ENCODE assay signal across 8 mouse cellular contexts in genomic region chr9:115049981-115050720, GRCm38 (mm10).
A peak's percentile ranks its signal among the peaks of the same experiment; 100 is the strongest.
DNase-seq lines count a peak whose midpoint lies in the region; ATAC-seq lines count a peak whose summit lies in the region.

No protein-coding gene starts in this region.

- 88% methylated on average over 13 of the region's 13 CpGs for WGBS in forebrain, embryonic 11.5 days

- no peaks in the 10 kb centered on the region for H3K36me3 ChIP-seq in forebrain, embryonic 11.5 days (ENCODE audit: control insufficient read depth, insufficient read depth, low read length)

- H3K4me3 ChIP-seq in forebrain, embryonic 11.5 days (ENCODE audit: low read depth, low read length) = no peak overlapping the region

- H3K27me3 ChIP-seq in forebrain, embryonic 11.5 days (ENCODE audit: control insufficient read depth, insufficient read depth, low read length) = no peaks in the 10 kb centered on the region

- no peaks in the 10 kb centered on the region for H3K9me3 ChIP-seq in forebrain, embryonic 11.5 days (ENCODE audit: control insufficient read depth, low read length)

- peak; percentile 25 for DNase-seq in cerebellum, adult 11-12 months
- no peak for DNase-seq in cerebellum, adult 11 months
- peak; percentile 8 for DNase-seq in urinary bladder, postnatal 25 days (ENCODE audit: low spot score)
- no peak for DNase-seq in urinary bladder, postnatal 10 days (ENCODE audit: low spot score)
- peak; percentile 71 for DNase-seq in kidney, postnatal 10 days
- DNase-seq in embryo, embryonic 10.5 days (ENCODE audit: low spot score) = no peak
- no peak for DNase-seq in right cerebral cortex, postnatal 36 days (ENCODE audit: low spot score in 2 of 2)
- no peak for DNase-seq in forebrain, embryonic 11.5 days (ENCODE audit: low spot score)

- H3K9ac ChIP-seq in forebrain, embryonic 11.5 days (ENCODE audit: low read length) = no peak overlapping the region

- H3K4me2 ChIP-seq in forebrain, embryonic 11.5 days (ENCODE audit: low read depth, low read length, severe bottlenecking) = no peak overlapping the region

- H3K4me1 ChIP-seq in forebrain, embryonic 11.5 days (replicated peaks; ENCODE audit: control insufficient read depth, insufficient read depth, low read length) = 0 out of 2 replicates have a peak, but pooled peaks cover 5% of the 10 kb centered on the region

- ATAC-seq in forebrain, embryonic 11.5 days (replicated peaks; ENCODE audit: low FRiP score) = no peak

- no peak overlapping the region for H3K27ac ChIP-seq in forebrain, embryonic 11.5 days (ENCODE audit: low read depth, low read length)

Comparison
In these comparisons a context has a peak if more than half of its experiments do, and no peak if none do; other contexts are left out.
1. DNase-seq: peak in cerebellum, adult 11-12 months (single experiment), urinary bladder, postnatal 25 days (single experiment) and kidney, postnatal 10 days (single experiment); none in cerebellum, adult 11 months (single experiment), urinary bladder, postnatal 10 days (single experiment), embryo, embryonic 10.5 days (single experiment), right cerebral cortex, postnatal 36 days (0 of 2) and forebrain, embryonic 11.5 days (single experiment).